Mouse (Mus musculus): ENCODE results near the gene Fam160a1.
A peak's percentile ranks its signal among the peaks of the same experiment; 100 is the strongest.

DNA sequence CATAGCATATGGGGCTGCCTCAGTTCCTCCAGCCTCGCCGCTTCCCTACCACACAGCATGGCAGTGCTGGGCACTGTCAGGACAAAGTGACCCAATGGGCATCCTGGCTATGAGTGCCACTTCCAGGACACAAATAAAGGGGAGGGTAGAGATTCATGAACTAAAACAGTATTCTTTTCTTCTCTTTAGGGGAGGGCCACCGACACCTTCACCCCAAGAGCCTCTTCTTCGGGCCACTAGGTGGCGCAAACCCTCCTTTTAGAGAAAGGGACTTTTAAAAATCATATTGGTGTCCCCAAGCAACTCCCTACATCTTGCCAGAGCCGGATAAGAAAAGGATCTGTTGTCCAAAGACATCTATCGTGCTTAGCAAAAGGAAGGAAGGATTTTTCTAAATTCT, 109.7 kb downstream of the Fam160a1 start:
- TF ChIP-seq CTCF (conservative IDR thresholded peaks at IDR 0.05; ENCODE audit: low read length) (peak; percentile 68), POU5F1 (IDR thresholded peaks at IDR 0.05; ENCODE audit: borderline replicate concordance, low read length) (no peak), NANOG (IDR thresholded peaks at IDR 0.05; ENCODE audit: borderline replicate concordance, low read length) (no peak)
